Mouse (Mus musculus) intestine, embryonic 14.5 days (tissue): ENCODE measurements at regions not wholly inside any gene's neighbourhood (a gene's known extent, or its start where the extent isn't known, plus 50 kb on each side); places are given as distances from the start of the nearest gene placed in this dataset.
A peak's percentile ranks its signal among the peaks of the same experiment; 100 is the strongest.

Experiments
- ATAC-seq: fragments of 200-750 bp; cut with Nextera tagmentation; replicated peaks from 2 replicates; pipeline ENCODE4 v1.8.0; 2017; ENCODE audit warnings: low read depth, moderate number of reproducible peaks, moderate TSS enrichment, moderate library complexity; ENCODE audit not compliant: low FRiP score, low TSS enrichment
- DNase-seq: peaks from one replicate; pipeline ENCODE4 v3.0.0-alpha.2; 2018; ENCODE audit warnings: low spot score
- H3K27ac ChIP-seq: fragments of 300-500 bp; sonication (generic); 2 replicates; pipeline ENCODE4 v1.5.1; 2014; ENCODE audit warnings: low read depth, mild to moderate bottlenecking, control low read depth
- H3K27me3 ChIP-seq: fragments of 300-500 bp; sonication (generic); replicated peaks from 2 replicates; pipeline ENCODE4 v1.6.1; 2014; ENCODE audit warnings: low read length, control low read depth; ENCODE audit not compliant: control insufficient read depth, insufficient read depth
- H3K36me3 ChIP-seq: fragments of 300-500 bp; sonication (generic); 2 replicates; pipeline ENCODE4 v1.6.1; 2014; ENCODE audit warnings: low read length, control low read depth; ENCODE audit not compliant: control insufficient read depth, insufficient read depth
- H3K4me1 ChIP-seq: fragments of 300-500 bp; sonication (generic); replicated peaks from 2 replicates; pipeline ENCODE4 v1.6.1; 2014; ENCODE audit warnings: low read length, control low read depth, mixed read lengths; ENCODE audit not compliant: control insufficient read depth, insufficient read depth
- H3K4me2 ChIP-seq: fragments of 300-500 bp; sonication (generic); 2 replicates; pipeline ENCODE4 v1.6.1; 2014; ENCODE audit warnings: low read length
- H3K4me3 ChIP-seq: fragments of 300-500 bp; sonication (generic); 2 replicates; pipeline ENCODE4 v1.5.1; 2014; ENCODE audit warnings: low read depth, low read length, control low read depth, mixed read lengths
- H3K9ac ChIP-seq: fragments of 300-500 bp; sonication (generic); 2 replicates; pipeline ENCODE4 v1.6.1; 2014; ENCODE audit warnings: mild to moderate bottlenecking, low read length
- H3K9me3 ChIP-seq: fragments of 300-500 bp; sonication (generic); 2 replicates; pipeline ENCODE4 v1.6.1; 2016; ENCODE audit warnings: low read length, control low read depth; ENCODE audit not compliant: control insufficient read depth
- WGBS: fragments of 180-500 bp; shearing (Covaris S2); extraction: QIAGEN DNeasy Blood & Tissue Kit; methylation state at CpG from one replicate; pipeline ENCODE4 v1.1.7; 2014; 5-methylcytosine and 5-hydroxymethylcytosine counted together

DNA sequence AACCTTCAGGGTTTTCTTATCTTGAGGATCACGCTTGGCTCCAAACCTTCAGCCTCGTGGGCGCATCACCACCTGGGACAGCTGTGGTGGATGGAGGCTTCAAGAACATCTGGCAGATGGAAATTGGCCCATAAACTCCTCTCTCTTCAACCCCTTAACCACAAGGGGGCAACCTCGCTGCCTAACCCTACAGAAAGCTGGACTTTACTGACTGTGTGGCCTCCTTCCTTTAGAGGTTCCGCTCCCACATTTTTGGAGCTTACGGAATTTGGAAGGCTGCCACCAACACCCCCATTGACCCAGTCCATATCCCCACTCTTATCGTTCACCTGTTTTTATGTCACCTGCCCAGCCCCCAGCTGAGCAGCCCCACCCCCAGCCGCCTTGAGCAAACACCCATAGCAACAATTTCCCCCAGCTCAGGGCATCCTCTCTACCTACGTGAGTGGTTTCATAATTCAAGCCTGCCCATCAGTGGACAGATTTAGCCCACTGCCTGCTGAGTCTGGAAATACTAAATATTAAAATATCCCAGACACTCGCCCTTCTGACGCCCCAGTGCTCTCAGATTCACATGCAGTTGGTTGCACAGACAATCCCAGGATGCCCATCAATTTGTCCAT, 167.0 kb upstream of the Slc22a22 start:
- no peaks in the 10 kb centered on the region for H3K36me3 ChIP-seq
- H3K27me3 ChIP-seq: no peaks in the 10 kb centered on the region
- H3K4me1 ChIP-seq: no peaks in the 10 kb centered on the region
- DNase-seq (no peak), ATAC-seq (no peak)
- H3K27ac ChIP-seq: no peak overlapping the region
- no peak overlapping the region for H3K4me2 ChIP-seq
- WGBS: 61% methylated on average over 11 of the region's 11 CpGs
- no peak overlapping the region for H3K9ac ChIP-seq
- H3K9me3 ChIP-seq: no peaks in the 10 kb centered on the region
- H3K4me3 ChIP-seq: no peak overlapping the region

DNA sequence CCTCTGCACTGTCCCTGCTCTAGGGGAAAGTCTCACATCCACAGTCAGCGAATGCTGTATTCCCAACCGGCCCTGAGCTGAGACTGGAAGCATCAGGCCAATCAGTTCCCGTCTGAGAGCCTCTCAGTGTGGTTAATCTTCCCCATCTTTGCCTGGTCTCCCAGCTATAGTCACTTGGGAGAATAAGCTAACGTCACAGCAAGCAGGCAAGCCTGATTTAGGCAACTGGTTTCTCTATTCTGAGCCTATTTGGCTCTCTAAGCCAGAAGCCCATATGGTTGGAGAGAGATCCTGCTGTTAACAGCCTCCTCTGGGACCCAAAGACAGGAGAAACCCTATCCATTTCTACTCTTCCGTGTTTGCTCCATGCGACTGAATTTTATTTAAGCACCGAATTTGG, 161.7 kb upstream of the Slc22a22 start:
- ATAC-seq (no peak), DNase-seq (no peak)
- no peaks in the 10 kb centered on the region for H3K36me3 ChIP-seq
- no peaks in the 10 kb centered on the region for H3K27me3 ChIP-seq
- 72% methylated on average over 7 of the region's 7 CpGs for WGBS
- no peak overlapping the region for H3K4me3 ChIP-seq
- no peaks in the 10 kb centered on the region for H3K4me1 ChIP-seq
- no peak overlapping the region for H3K4me2 ChIP-seq
- H3K27ac ChIP-seq: no peak overlapping the region
- no peaks in the 10 kb centered on the region for H3K9me3 ChIP-seq
- no peak overlapping the region for H3K9ac ChIP-seq

DNA sequence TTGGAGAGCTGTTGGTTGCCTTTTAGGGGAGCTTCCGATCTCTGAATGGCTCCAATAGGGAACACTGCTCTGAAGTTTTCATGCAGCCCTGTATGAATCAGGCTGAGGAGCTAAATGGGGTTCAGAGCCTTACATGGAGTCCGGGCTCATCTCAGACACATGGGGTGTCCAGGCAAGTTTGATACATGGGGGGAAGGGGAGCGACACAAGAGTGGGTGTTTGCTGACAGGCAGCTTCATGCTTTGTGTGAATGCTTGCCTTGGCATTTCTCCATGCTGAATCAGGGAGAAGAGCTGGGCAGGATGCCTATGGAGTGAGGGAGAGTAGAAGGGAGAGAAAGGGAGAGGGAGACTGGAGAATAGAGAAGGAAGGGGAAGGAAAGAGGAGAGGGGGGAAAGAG, 155.6 kb upstream of the Slc22a22 start:
- ATAC-seq: no peak
- 89% methylated on average over 3 of the region's 3 CpGs for WGBS
- no peaks in the 10 kb centered on the region for H3K4me1 ChIP-seq
- no peak overlapping the region for H3K9ac ChIP-seq
- no peak for DNase-seq
- no peak overlapping the region for H3K4me2 ChIP-seq
- H3K36me3 ChIP-seq: no peaks in the 10 kb centered on the region
- no peaks in the 10 kb centered on the region for H3K9me3 ChIP-seq
- no peaks in the 10 kb centered on the region for H3K27me3 ChIP-seq
- no peak overlapping the region for H3K4me3 ChIP-seq
- no peak overlapping the region for H3K27ac ChIP-seq

DNA sequence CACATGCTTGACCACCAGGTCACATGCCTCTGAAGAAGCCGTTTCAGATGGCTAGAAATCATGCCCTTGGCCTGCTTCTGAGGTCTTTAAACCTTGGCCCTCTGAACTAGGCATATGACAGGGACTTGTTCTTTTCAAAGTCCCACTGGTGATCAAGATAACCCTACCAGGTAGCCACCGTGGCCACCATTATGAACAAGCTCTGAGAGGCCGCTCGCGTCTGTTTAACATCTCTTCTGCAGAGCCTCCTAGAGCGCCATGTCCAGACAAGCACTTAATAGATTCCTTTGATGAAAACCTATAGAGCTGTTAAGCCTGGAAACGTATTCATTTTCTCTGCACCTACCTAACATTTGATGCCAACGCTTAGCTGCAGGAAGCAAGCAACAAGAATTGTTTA, 155.1 kb upstream of the Slc22a22 start:
- H3K4me3 ChIP-seq: no peak overlapping the region
- no peaks in the 10 kb centered on the region for H3K4me1 ChIP-seq
- ATAC-seq: no peak
- no peaks in the 10 kb centered on the region for H3K27me3 ChIP-seq
- H3K9me3 ChIP-seq: no peaks in the 10 kb centered on the region
- no peak overlapping the region for H3K27ac ChIP-seq
- WGBS: 78% methylated on average over 8 of the region's 8 CpGs
- no peaks in the 10 kb centered on the region for H3K36me3 ChIP-seq
- no peak for DNase-seq
- no peak overlapping the region for H3K4me2 ChIP-seq
- H3K9ac ChIP-seq: no peak overlapping the region

DNA sequence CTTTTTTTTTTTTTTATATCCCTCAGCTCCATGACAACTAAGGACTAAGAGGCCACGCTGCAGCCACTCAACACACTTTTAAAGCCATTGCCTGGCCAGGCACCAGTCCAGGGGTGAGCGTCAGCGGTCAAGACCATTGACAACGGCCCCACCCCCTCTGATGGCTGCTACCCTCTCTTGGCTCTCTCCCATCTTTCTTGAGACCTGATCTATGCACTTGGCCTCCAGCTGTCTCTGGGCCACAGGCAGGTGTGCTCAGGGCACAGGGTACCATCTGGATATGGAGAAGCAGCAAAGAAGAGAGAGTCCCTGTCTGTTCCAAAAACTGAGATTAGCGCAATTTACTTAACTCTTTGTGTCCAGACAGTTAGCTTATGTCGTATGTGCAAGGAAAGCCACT, 141.0 kb upstream of the Slc22a22 start:
- Histone ChIP-seq H3K4me2 (no peak overlapping the region), H3K36me3 (no peaks in the 10 kb centered on the region), H3K9me3 (no peaks in the 10 kb centered on the region), H3K4me3 (no peak overlapping the region), H3K27me3 (no peaks in the 10 kb centered on the region), H3K4me1 (no peaks in the 10 kb centered on the region), H3K27ac (no peak overlapping the region), H3K9ac (no peak overlapping the region)
- DNase-seq (no peak), ATAC-seq (no peak)
- WGBS: 81% methylated on average over 6 of the region's 6 CpGs

DNA sequence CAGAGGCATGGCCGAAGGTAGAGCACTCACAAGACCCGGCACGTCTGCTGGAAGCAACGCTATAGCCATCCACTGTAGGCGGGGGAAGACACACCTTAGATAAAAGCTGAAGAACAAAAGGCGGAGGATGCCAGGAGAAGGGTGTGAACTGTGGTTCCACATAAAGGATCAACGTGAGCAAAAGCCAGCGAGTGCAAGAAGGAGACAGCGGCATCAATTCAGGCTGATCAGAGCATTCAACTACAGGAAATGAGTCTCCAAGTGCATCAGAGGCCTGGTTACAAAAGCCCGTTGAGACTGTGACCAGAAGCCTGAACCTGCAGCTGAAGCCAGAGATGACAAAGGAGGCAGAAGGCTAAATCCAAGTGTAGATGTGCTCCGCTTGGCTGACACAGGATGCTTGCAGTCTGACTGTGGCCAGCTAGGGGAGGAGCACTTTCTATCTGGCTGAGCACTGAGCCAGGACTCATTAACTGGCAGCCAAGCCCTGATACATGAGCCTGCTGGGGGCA, 139.5 kb upstream of the Slc22a22 start:
- no peaks in the 10 kb centered on the region for H3K36me3 ChIP-seq
- H3K9ac ChIP-seq: no peak overlapping the region
- no peak for ATAC-seq
- H3K4me2 ChIP-seq: no peak overlapping the region
- no peaks in the 10 kb centered on the region for H3K9me3 ChIP-seq
- no peak overlapping the region for H3K27ac ChIP-seq
- no peaks in the 10 kb centered on the region for H3K4me1 ChIP-seq
- H3K27me3 ChIP-seq: no peaks in the 10 kb centered on the region
- no peak overlapping the region for H3K4me3 ChIP-seq
- WGBS: 58% methylated on average over 11 of the region's 11 CpGs
- DNase-seq: no peak

DNA sequence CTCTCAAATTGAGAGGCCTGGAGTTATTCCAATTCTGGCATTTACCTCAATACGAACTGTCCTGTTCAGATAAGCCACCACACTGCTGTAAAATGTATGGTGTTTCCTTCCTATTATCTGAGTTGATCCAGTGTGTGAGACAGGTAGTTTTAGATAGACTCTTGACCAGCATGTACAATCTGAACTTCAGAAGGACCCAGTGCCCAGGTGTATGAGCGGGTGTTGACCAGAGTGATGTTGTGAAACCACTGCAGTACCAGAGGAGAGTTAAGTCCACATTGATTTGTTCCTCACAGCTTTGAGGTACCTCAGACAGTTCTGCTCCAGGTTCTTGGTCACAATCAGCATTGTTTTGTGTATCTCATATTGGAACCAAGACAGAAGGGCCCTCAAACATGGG, 132.6 kb upstream of the Slc22a22 start:
- Histone ChIP-seq H3K9me3 (no peaks in the 10 kb centered on the region), H3K4me1 (no peaks in the 10 kb centered on the region), H3K4me3 (no peak overlapping the region), H3K4me2 (no peak overlapping the region), H3K27me3 (no peaks in the 10 kb centered on the region), H3K36me3 (no peaks in the 10 kb centered on the region), H3K27ac (no peak overlapping the region), H3K9ac (no peak overlapping the region)
- WGBS: 97% methylated on average over 2 of the region's 2 CpGs
- ATAC-seq (no peak), DNase-seq (no peak)

DNA sequence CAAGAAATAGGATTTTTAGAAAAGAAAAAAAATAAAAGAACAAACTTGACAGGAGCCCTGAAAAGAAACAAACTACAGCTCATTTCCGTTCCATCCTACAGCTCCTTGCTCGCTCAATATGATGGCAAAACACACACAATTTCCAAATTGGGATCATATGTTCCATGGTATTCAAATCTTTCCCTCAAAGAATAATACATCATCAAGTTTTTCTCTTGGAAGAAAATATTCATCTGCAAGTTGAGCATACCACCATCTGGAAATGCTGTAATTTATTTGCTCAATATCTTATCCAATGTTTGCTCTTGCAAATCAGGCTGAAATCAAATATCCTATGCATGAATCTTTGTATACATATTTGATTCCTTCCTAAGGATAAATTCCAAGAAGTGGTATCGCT, 131.1 kb upstream of the Slc22a22 start:
- H3K27ac ChIP-seq: no peak overlapping the region
- H3K9me3 ChIP-seq: no peaks in the 10 kb centered on the region
- ATAC-seq: no peak
- H3K9ac ChIP-seq: no peak overlapping the region
- H3K27me3 ChIP-seq: no peaks in the 10 kb centered on the region
- H3K4me2 ChIP-seq: no peak overlapping the region
- H3K36me3 ChIP-seq: no peaks in the 10 kb centered on the region
- WGBS: 88% methylated on average over 3 of the region's 3 CpGs
- H3K4me1 ChIP-seq: no peaks in the 10 kb centered on the region
- H3K4me3 ChIP-seq: no peak overlapping the region
- no peak for DNase-seq

DNA sequence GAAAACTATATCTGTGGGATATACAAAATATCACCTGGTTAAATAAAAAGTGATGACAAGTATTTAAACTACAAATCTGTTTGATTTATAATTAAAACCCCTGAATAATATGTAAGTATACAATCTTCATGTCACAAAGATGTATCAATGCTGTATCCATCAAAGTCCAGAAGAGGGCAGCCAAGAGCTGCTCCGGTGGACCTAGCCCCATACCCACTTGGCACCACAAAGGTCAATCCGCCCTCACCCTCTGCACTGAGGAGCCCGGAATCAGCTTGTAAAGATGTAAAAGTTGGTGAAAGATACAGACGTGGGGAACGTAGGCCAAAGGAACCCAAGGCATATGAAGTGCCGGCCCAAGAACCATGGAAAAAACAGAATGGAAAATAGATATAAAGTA, 123.1 kb upstream of the Slc22a22 start:
- Histone ChIP-seq H3K4me1 (no peaks in the 10 kb centered on the region), H3K4me3 (no peak overlapping the region), H3K27ac (no peak overlapping the region), H3K9ac (no peak overlapping the region), H3K4me2 (no peak overlapping the region), H3K27me3 (no peaks in the 10 kb centered on the region), H3K36me3 (no peaks in the 10 kb centered on the region), H3K9me3 (no peaks in the 10 kb centered on the region)
- WGBS: 14% methylated on average over 6 of the region's 6 CpGs
- ATAC-seq (no peak), DNase-seq (peak; percentile 62)
